Mouse (Mus musculus) limb, embryonic 14.5 days (tissue): Measurements from ENCODE around the gene Pde1b. TPM values are rescaled to one million over a fixed set of nuclear protein-coding genes. Genes with fewer than 3 reads are reported as not detected.

ENCODE experiments used
- ATAC-seq: fragments of 200-750 bp; cut with Nextera tagmentation; 2 replicates; pipeline ENCODE4 v1.8.0; 2017; ENCODE audit warnings: low read depth, moderate number of reproducible peaks, moderate TSS enrichment; ENCODE audit not compliant: low FRiP score
- DNase-seq: peaks from one replicate; pipeline ENCODE4 v3.0.0-alpha.2; 2015; ENCODE audit warnings: low spot score
- H3K27ac ChIP-seq: fragments of 300-500 bp; sonication (generic); replicated peaks from 2 replicates; pipeline ENCODE4 v1.5.1; 2014; ENCODE audit warnings: low read depth, mild to moderate bottlenecking, low read length, moderate library complexity, mixed read lengths
- H3K27me3 ChIP-seq: fragments of 300-500 bp; sonication (generic); 2 replicates; pipeline ENCODE4 v1.6.1; 2014; ENCODE audit warnings: low read length, mixed read lengths; ENCODE audit not compliant: control insufficient read depth, insufficient read depth
- H3K36me3 ChIP-seq: fragments of 300-500 bp; sonication (generic); 2 replicates; pipeline ENCODE4 v1.6.1; 2014; ENCODE audit warnings: mild to moderate bottlenecking, low read length, moderate library complexity, mixed read lengths; ENCODE audit not compliant: control insufficient read depth, insufficient read depth
- H3K4me1 ChIP-seq: fragments of 300-500 bp; sonication (generic); 2 replicates; pipeline ENCODE4 v1.6.1; 2014; ENCODE audit warnings: antibody characterized with exemption, low read length, mixed read lengths; ENCODE audit not compliant: control insufficient read depth, insufficient read depth
- H3K4me2 ChIP-seq: fragments of 300-500 bp; sonication (generic); replicated peaks from 2 replicates; pipeline ENCODE4 v1.6.1; 2014; ENCODE audit warnings: low read depth, mild to moderate bottlenecking, low read length, moderate library complexity; ENCODE audit not compliant: severe bottlenecking
- H3K4me3 ChIP-seq: fragments of 300-500 bp; sonication (generic); replicated peaks from 2 replicates; pipeline ENCODE4 v1.5.1; 2014; ENCODE audit warnings: low read length
- H3K9ac ChIP-seq: fragments of 300-500 bp; sonication (generic); 2 replicates; pipeline ENCODE4 v1.6.1; 2014; ENCODE audit warnings: mild to moderate bottlenecking, low read depth, low read length, moderate library complexity; ENCODE audit not compliant: severe bottlenecking
- H3K9me3 ChIP-seq: fragments of 300-500 bp; sonication (generic); 2 replicates; pipeline ENCODE4 v1.6.1; 2016; ENCODE audit warnings: low read length; ENCODE audit not compliant: control insufficient read depth
- POLR2A ChIP-seq: fragments of 200-500 bp; IDR thresholded peaks from 2 replicates; pipeline ENCODE4 v1.8.0; 2012; ENCODE audit warnings: inconsistent platforms, mild to moderate bottlenecking, moderate library complexity, borderline replicate concordance; ENCODE audit not compliant: insufficient read depth, insufficient read length; ENCODE audit errors: extremely low read depth
- WGBS: fragments of 180-500 bp; shearing (Covaris S2); extraction: QIAGEN DNeasy Blood & Tissue Kit; methylation state at CpG from one replicate; pipeline ENCODE4 v1.1.7; 2014; 5-methylcytosine and 5-hydroxymethylcytosine counted together
- polyA plus RNA-seq, 2 experiments: library from polyadenylated mRNA; depleted of rRNA in 1 of 2; stranded (reverse) in 1 of 2; unstranded in 1 of 2; fragments of >200 nt; fragmentation: Nextera tagmentation in 1 of 2; extraction: Ambion mirVana in 1 of 2; gene quantifications; 2 replicates each; pipeline versions ENCODE4 v1.2.1 to v1.2.3; 2012 to 2014

Pde1b gene
- polyA plus RNA-seq, 2 experiments, result 4.4 to 6.9 TPM

DNA sequence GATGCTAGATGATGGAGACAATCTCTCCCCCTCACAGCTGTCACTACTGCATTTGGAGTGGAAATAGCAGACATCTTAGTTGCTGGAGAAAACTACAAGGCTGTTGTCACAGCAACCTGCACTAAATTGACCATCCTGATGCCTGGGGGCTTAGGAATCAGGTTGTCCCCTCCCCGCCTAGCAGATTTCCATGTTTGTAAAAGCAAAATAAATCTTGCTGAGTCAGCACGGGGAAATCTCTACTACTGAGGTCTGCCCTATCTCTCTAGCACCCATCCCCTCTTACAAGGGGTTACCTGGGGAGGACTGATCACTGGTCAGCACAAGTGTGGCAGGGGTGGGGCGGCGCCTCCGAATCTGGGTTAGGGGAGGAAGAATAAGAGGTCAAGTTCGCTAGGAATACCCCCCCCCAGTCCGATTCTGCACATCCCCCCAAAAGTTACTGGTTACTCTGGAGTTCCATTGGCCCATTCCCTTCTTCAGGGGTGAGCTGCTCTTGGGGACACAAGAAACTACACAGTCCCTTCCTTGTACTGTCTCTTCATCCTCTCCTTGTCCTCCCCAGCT, 31.3 kb downstream of the Pde1b start:
- H3K9ac ChIP-seq, result no peak overlapping the region
- no peak for TF ChIP-seq POLR2A
- H3K36me3 ChIP-seq, result no peaks in the 10 kb centered on the region
- WGBS, result 82% methylated on average over 7 of the region's 7 CpGs
- no peaks in the 10 kb centered on the region for H3K9me3 ChIP-seq
- no peak overlapping the region for H3K4me2 ChIP-seq
- peaks cover 8% of the 10 kb centered on the region for H3K27me3 ChIP-seq
- DNase-seq (no peak), ATAC-seq (no peak)
- no peak overlapping the region for H3K27ac ChIP-seq
- H3K4me3 ChIP-seq, result no peak overlapping the region
- peaks cover 6% of the 10 kb centered on the region for H3K4me1 ChIP-seq

DNA sequence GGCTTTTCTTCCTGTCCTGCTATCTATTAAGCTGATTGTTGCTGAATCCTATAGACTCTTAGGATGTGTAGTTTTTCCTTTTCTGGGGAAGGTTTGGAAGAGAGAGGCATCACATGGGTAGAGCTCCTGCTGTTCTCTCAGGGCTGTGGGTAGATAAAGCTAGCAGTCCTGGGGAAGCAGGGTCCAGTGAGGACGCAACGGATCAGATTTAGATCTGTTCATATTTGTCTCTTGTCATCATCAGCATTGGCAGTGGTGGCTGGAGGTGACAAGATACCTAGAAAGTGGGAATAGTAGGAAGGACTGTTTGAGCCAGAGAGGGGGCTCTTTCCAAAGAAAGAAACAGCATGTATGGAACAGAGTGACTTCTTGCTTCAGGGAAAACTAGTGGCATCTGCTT, 32.2 kb downstream of the Pde1b start:
- no peak overlapping the region for H3K4me3 ChIP-seq
- TF ChIP-seq POLR2A, result no peak
- DNase-seq, result no peak
- H3K9ac ChIP-seq, result no peak overlapping the region
- no peak for ATAC-seq
- WGBS, result 88% methylated on average over 2 of the region's 2 CpGs
- H3K4me1 ChIP-seq, result peaks cover 6% of the 10 kb centered on the region
- peaks cover 8% of the 10 kb centered on the region for H3K27me3 ChIP-seq
- no peaks in the 10 kb centered on the region for H3K9me3 ChIP-seq
- H3K4me2 ChIP-seq, result no peak overlapping the region
- H3K27ac ChIP-seq, result no peak overlapping the region
- no peaks in the 10 kb centered on the region for H3K36me3 ChIP-seq

DNA sequence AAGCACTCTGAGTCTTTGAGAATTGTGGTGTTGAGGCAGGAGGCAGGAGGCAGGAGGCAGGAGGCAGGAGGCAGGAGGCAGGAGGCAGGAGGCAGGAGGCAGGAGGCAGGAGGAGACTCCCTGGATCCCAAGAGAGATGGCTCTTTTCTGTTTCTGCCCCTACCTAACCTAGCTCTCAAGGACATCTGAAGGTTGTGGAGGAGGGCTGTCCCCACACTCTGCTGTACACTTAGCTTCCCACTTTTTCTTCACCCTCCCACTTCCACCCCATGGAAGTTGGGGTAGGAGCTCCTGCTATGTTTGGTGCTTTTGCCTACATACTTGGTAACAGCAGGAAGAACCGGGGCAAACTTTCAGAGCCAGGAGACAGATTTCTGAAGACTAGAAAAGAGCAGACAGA, 33.0 kb downstream of the Pde1b start:
- no peaks in the 10 kb centered on the region for H3K9me3 ChIP-seq
- WGBS, result 70% methylated on average over 1 of the region's 1 CpGs
- no peak for ATAC-seq
- no peaks in the 10 kb centered on the region for H3K36me3 ChIP-seq
- no peak overlapping the region for H3K9ac ChIP-seq
- H3K27me3 ChIP-seq, result peaks cover 8% of the 10 kb centered on the region
- TF ChIP-seq POLR2A, result no peak
- no peak overlapping the region for H3K4me3 ChIP-seq
- H3K27ac ChIP-seq, result no peak overlapping the region
- H3K4me1 ChIP-seq, result peaks cover 6% of the 10 kb centered on the region
- DNase-seq, result no peak
- H3K4me2 ChIP-seq, result no peak overlapping the region

- no peak for DNase-seq
- 0 out of 2 replicates have a peak overlapping the region, but pooled peaks have one; percentile 63 for H3K4me3 ChIP-seq
- TF ChIP-seq POLR2A, result no peak
- 23% methylated on average over 2 of the region's 2 CpGs for WGBS
- no peaks in the 10 kb centered on the region for H3K36me3 ChIP-seq
- no peak overlapping the region for H3K27ac ChIP-seq
- no peak overlapping the region for H3K9ac ChIP-seq
- ATAC-seq, result no peak
- H3K4me2 ChIP-seq, result peak overlapping the region; percentile 96; the same call in 1 of the 2 replicates
- peaks cover 6% of the 10 kb centered on the region for H3K4me1 ChIP-seq
- peaks cover 8% of the 10 kb centered on the region for H3K27me3 ChIP-seq
- no peaks in the 10 kb centered on the region for H3K9me3 ChIP-seq
Measured at GRCm38 (mm10) chr15:103536456-103536855, 33.6 kb downstream of the Pde1b start.

DNA sequence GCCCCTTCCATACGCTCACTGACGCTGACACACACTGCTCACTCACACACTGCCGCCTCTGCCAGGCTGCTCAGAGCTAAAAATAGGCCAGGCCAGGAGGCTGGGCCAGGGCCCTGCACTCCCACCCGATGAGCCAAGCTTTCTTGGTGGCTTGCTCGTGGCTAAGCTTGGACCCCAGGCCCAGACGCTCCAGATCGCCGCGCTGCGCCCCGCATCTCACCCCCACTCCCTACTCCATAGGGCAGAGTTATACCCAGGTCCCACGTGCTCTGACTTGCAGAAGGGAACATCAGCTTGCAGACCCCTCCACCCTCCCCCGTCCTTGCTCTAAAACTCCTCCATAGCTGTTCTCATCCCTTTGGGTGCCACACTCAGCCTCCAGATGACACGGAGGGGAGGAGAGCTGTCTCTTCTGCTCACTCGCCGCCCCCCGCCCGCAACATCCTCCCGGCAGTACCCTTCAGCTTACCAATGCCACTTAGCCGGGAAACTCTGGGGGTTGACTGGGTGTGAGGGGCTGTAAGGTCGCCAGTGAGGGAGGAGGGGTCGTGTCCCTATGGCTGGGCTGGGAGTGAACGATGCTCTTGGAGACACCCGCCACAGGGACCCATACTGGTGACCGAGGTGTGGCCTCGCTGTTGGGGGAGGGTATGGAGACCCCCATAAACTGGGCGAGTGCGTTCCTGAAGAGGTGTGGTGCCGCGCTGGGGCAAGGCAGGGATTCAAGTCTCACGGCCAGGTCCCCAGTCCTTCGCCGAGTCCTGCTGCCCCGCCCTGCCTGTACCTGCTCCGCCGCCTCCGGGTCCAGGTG, 34.4 kb downstream of the Pde1b start:
- Histone ChIP-seq H3K27ac (no peak overlapping the region), H3K4me1 (peaks cover 6% of the 10 kb centered on the region), H3K27me3 (peaks cover 8% of the 10 kb centered on the region), H3K9ac (peak overlapping the region; percentile 62), H3K4me3 (peak overlapping the region; percentile 63), H3K9me3 (no peaks in the 10 kb centered on the region), H3K36me3 (no peaks in the 10 kb centered on the region), H3K4me2 (peak overlapping the region; percentile 96)
- no peak for DNase-seq
- WGBS, result 3% methylated on average over 35 of the region's 37 CpGs
- TF ChIP-seq POLR2A, result no peak
- peak; percentile 24 for ATAC-seq
